Mouse (Mus musculus): ENCODE results near the gene Klra1.
"Not testable (repeated sequence)": the region's sequence is repeated elsewhere in the genome, so short reads cannot be mapped to it uniquely, and the experiment has no call there.

GRCm38 (mm10) chr6:130341973-130342372 is 44.7 kb downstream of the Klra1 start:
- not testable (repeated sequence) for TF ChIP-seq GATA1 (IDR thresholded peaks at IDR 0.05; ENCODE audit: borderline replicate concordance, low read length); FLI1 (IDR thresholded peaks at IDR 0.05; ENCODE audit: low read length)

All from megakaryocyte, embryonic 14.5 days (primary cell).